Mouse (Mus musculus) hindbrain, embryonic 10.5 days (tissue): ENCODE measurements around the gene Mrpl40. TPM values are rescaled to one million over a fixed set of nuclear protein-coding genes. Genes with fewer than 3 reads are reported as not detected.

Source experiments
- polyA plus RNA-seq: library from polyadenylated mRNA; unstranded; fragments of >200 nt; fragmentation: Nextera tagmentation; extraction: Ambion mirVana; gene quantifications from 2 replicates; pipeline ENCODE4 v1.2.1, GENCODE M21; 2016

Mrpl40 gene
- polyA plus RNA-seq, 1 experiment from 2014 or later = 127 TPM

Other genes starting within 250 kb of the Mrpl40 start
- 42.3 and 71.9 TPM in 2 replicates for gene Sept5, start 246.9 kb downstream of the Mrpl40 start, polyA plus RNA-seq
- 25.5 and 27.3 TPM in 2 replicates for gene Cldn5, start 100.0 kb downstream of the Mrpl40 start, polyA plus RNA-seq
- gene Ufd1, start 65.1 kb downstream of the Mrpl40 start, polyA plus RNA-seq = 100 and 104 TPM in 2 replicates
- 55.1 and 72.7 TPM in 2 replicates for gene Cdc45, start 64.9 kb downstream of the Mrpl40 start, polyA plus RNA-seq
- 27.3 and 27.4 TPM in 2 replicates for gene 2510002D24Rik, start 40.3 kb downstream of the Mrpl40 start, polyA plus RNA-seq
- not detected in 2 replicates for gene Gm28539, start 40.3 kb downstream of the Mrpl40 start, polyA plus RNA-seq
- gene Hira, start 175 bp upstream of the Mrpl40 start, polyA plus RNA-seq = 18.4 and 21.4 TPM in 2 replicates